Mouse (Mus musculus) kidney, postnatal 0 days (tissue): Measurements from ENCODE around the gene Dpysl5. TPM values are rescaled to one million over a fixed set of nuclear protein-coding genes. Genes with fewer than 3 reads are reported as not detected.

Experiments
- ATAC-seq: fragments of 200-750 bp; cut with Nextera tagmentation; replicated peaks from 2 replicates; pipeline ENCODE4 v1.8.0; 2017; ENCODE audit warnings: low read depth, moderate number of reproducible peaks, moderate TSS enrichment, moderate library complexity; ENCODE audit not compliant: low FRiP score
- DNase-seq: peaks from one replicate; pipeline ENCODE4 v3.0.0-alpha.2; 2016; ENCODE audit warnings: low spot score
- H3K27ac ChIP-seq: fragments of 300-500 bp; sonication (generic); 2 replicates; pipeline ENCODE4 v1.5.1; 2014; ENCODE audit warnings: mild to moderate bottlenecking
- H3K27me3 ChIP-seq: fragments of 300-500 bp; sonication (generic); 2 replicates; pipeline ENCODE4 v1.6.1; 2014; ENCODE audit warnings: low read length, mixed read lengths; ENCODE audit not compliant: insufficient read depth
- H3K36me3 ChIP-seq: fragments of 300-500 bp; sonication (generic); 2 replicates; pipeline ENCODE4 v1.6.1; 2014; ENCODE audit warnings: low read length, mixed read lengths; ENCODE audit not compliant: insufficient read depth
- H3K4me1 ChIP-seq: fragments of 300-500 bp; sonication (generic); replicated peaks from 2 replicates; pipeline ENCODE4 v1.6.1; 2014; ENCODE audit warnings: antibody characterized with exemption, low read length, mixed read lengths; ENCODE audit not compliant: insufficient read depth
- H3K4me2 ChIP-seq: fragments of 300-500 bp; sonication (generic); 2 replicates; pipeline ENCODE4 v1.6.1; 2014; ENCODE audit warnings: mild to moderate bottlenecking, low read length, moderate library complexity, mixed read lengths
- H3K4me3 ChIP-seq: fragments of 300-500 bp; sonication (generic); replicated peaks from 2 replicates; pipeline ENCODE4 v1.5.1; 2014; ENCODE audit warnings: low read depth, low read length
- H3K9ac ChIP-seq: fragments of 300-500 bp; sonication (generic); 2 replicates; pipeline ENCODE4 v1.6.1; 2014; ENCODE audit warnings: low read depth, low read length
- H3K9me3 ChIP-seq: fragments of 300-500 bp; sonication (generic); replicated peaks from 2 replicates; pipeline ENCODE4 v1.6.1; 2016; ENCODE audit warnings: low read length, inconsistent platforms, mixed read lengths
- CTCF ChIP-seq: IDR thresholded peaks from 2 replicates; pipeline ENCODE4 v1.5.1; 2016; ENCODE audit warnings: antibody characterized with exemption, low read depth, mild to moderate bottlenecking, moderate library complexity
- WGBS: fragments of 180-500 bp; shearing (Covaris S2); extraction: QIAGEN DNeasy Blood & Tissue Kit; methylation state at CpG from one replicate; pipeline ENCODE4 v1.1.7; 2014; 5-methylcytosine and 5-hydroxymethylcytosine counted together
- polyA plus RNA-seq: library from polyadenylated mRNA; unstranded; fragments of >200 nt; fragmentation: Nextera tagmentation; extraction: Ambion mirVana; gene quantifications from 2 replicates; pipeline ENCODE4 v1.2.1, GENCODE M21; 2015

Dpysl5 gene
- polyA plus RNA-seq, 1 experiment from 2014 or later = 2.1 TPM

DNA sequence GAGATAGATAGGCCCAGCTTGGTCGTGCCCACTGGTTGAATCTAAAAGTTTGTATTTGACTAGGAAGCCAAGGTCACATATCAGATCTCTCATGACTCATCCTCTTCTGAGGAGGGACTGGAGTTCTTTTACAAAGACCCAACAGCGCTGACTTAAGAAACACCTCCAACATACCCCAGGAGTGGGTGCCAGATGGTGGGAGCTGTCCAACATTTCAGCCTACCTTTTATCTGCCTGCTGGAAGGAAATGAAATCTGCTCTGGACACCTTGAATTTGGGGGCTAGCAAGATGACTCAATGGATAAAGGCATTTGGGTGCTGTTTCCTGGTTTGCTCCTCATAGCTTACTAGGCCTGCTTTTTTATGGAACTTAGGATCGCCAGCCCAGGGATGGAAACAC, 130.5 kb downstream of the Dpysl5 start:
- ATAC-seq (no peak), DNase-seq (no peak)
- 47% methylated on average over 3 of the region's 3 CpGs for WGBS
- H3K27me3 ChIP-seq = no peaks in the 10 kb centered on the region
- H3K4me2 ChIP-seq = no peak overlapping the region
- TF ChIP-seq CTCF = no peak
- H3K9me3 ChIP-seq = no peaks in the 10 kb centered on the region
- H3K9ac ChIP-seq = no peak overlapping the region
- H3K36me3 ChIP-seq = no peaks in the 10 kb centered on the region
- no peak overlapping the region for H3K4me3 ChIP-seq
- no peaks in the 10 kb centered on the region for H3K4me1 ChIP-seq
- no peak overlapping the region for H3K27ac ChIP-seq

Other genes starting within 250 kb of the Dpysl5 start
- gene Otof, start 249.6 kb upstream of the Dpysl5 start, polyA plus RNA-seq = 0.04 and 0.09 TPM in 2 replicates
- gene 1700001C02Rik, start 245.5 kb upstream of the Dpysl5 start, polyA plus RNA-seq = not detected in 2 replicates
- not detected in 2 replicates for gene Cib4, start 165.7 kb upstream of the Dpysl5 start, polyA plus RNA-seq
- 1.8 and 2.0 TPM in 2 replicates for gene Kcnk3, start 123.4 kb upstream of the Dpysl5 start, polyA plus RNA-seq
- 24.8 and 26.7 TPM in 2 replicates for gene Slc35f6, start 63.6 kb upstream of the Dpysl5 start, polyA plus RNA-seq
- 171 and 175 TPM in 2 replicates for gene Cenpa, start 44.8 kb upstream of the Dpysl5 start, polyA plus RNA-seq
- gene Mapre3, start 103.1 kb downstream of the Dpysl5 start, polyA plus RNA-seq = 20.6 and 23.0 TPM in 2 replicates
- gene Tmem214, start 156.4 kb downstream of the Dpysl5 start, polyA plus RNA-seq = 67.3 and 74.5 TPM in 2 replicates
- 17.3 and 17.5 TPM in 2 replicates for gene Agbl5, start 177.1 kb downstream of the Dpysl5 start, polyA plus RNA-seq
- 466 and 517 TPM in 2 replicates for gene Ost4, start 196.2 kb downstream of the Dpysl5 start, polyA plus RNA-seq
- 204 and 226 TPM in 2 replicates for gene Emilin1, start 201.8 kb downstream of the Dpysl5 start, polyA plus RNA-seq
- gene Khk, start 209.9 kb downstream of the Dpysl5 start, polyA plus RNA-seq = 68.9 and 70.6 TPM in 2 replicates
- 47.4 and 52.2 TPM in 2 replicates for gene Cgref1, start 234.0 kb downstream of the Dpysl5 start, polyA plus RNA-seq
- 103 and 117 TPM in 2 replicates for gene Preb, start 248.8 kb downstream of the Dpysl5 start, polyA plus RNA-seq